Mouse (Mus musculus): ENCODE data around the gene Tmco3.

The Tmco3 gene

DNA sequence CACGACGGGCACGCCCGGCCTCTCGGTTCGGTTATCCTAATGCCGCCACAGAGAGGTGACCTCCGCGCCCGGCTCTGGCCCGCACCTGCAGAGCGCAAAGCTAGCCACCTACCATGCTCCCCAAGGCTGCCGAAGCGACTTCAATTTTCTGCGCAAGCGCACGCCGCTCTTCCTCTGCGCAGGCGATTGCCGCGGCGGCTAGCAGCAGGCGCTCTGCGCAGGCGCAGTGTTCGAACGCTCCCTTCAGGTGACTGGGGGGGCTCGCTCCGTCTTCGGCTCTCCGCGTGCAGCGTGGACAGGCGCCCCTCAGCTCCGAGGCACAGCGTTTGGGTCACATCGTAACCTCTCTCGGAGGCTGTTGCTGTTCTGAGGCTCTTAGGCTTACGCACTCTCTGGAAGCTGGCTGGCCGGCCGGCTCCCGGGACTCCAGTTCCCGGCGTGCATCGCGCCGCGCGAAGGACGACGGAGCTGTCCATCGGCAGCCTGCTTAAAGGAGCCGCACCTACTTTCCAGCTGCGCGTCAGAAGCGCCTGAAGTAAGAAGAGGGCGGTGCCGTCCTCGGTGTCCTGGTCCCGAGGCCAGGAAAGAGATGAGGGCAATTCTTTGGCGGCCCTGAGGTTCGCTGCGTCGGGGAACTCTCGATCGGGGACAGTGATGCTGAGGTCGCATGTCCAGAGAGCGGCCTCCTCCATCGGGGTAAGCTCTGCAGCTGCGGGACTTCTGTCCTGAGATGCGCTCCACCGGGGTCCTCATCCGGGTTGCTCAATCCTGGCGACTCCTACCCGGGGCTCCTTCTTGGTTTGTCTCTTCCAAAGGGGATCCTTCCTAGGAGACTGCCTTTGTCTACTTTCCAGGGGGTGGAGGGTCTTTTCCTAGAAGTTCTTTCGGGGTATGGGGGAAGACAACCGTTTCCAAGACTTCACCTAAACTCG lies at the start of gene Tmco3, which contains the start of gene Dcun1d2:
Gene Tmco3 (plus strand): TSS at position 499 of the 932 bp plus-strand sequence.
Gene Dcun1d2 (minus strand): TSS at position 440 of the 932 bp plus-strand sequence.
- DNase-seq: peak; percentile 97

DNA sequence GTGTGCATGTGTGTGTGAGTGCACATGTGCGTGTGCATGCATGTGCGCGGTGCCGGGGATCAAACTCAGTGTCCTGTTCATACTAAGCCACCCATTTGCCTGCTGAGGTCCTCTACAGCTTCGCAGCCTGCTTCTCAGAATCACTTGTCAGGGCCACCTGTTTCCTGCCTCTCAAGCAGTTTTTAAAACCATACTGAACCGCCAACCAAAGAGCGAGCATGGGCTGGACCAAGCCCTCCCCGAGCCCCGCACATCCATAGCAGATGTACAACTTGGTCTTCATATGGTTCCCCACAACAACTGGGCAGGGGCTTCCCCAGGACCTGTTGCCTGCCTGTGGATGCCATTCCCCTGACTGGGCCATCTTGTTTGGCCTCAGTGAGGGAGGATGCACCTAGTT lies 47.9 kb upstream of the Tmco3 start:
- DNase-seq: no peak

DNA sequence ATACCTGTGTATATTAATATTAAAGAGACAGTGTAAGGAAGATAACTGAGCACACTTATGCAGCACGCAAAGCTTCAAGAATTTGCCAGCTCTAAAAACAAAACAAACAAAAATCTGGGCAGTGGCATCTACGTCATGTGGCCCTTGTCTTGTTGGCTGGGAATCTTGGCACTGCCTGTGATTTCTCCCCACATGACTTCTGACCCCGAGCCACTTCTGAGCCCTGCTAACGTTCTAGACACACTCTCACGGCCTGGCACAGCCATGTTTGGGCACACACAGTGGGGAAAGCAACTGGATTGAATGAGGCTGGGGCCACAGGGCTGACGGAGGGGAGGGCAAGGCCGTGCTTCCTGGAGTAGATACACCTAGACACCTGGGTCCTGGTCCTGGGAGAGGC lies 47.3 kb upstream of the Tmco3 start:
- no peak for DNase-seq

DNA sequence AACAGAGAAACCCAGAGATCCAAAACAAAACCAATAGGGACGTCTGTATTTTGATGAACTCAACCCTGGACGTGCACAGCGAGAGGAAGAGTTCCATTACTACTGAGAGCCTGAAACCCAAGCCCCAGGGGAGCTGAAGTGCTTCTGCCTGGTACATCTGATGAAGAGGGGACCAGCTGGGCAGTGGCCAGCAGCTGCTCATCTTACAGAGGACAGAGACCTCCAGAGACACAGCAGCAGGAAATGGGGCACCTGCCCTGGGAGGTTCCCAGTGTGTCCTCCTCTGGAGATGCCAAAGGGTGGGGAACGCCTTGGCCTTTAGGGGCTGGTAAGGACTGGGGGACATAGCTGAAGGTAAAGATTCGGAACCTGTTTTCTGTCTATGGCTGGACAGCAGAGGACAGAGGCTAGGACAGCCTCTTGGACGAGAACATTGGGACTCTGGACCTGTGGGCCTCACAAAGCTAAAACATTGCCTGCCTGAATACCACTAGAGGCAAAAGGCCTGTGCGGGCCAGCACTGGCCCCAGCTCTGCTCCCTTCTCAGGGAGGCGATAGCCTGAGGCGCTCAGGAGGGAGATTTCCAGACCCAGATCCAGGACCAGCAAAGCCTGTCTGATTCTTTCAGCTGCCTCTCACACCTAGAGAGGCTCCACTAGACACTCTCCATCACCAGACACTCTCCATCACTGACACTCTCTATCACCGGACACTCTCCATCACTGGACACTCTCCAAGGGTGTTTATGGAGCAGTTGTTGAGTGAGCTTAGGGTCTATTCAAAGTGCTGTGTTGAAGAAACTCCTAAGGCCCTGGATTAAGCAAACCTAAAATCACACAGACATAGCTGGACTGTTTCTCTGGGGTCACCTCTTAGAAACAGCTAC lies 44.8 kb upstream of the Tmco3 start:
- DNase-seq: no peak

DNA sequence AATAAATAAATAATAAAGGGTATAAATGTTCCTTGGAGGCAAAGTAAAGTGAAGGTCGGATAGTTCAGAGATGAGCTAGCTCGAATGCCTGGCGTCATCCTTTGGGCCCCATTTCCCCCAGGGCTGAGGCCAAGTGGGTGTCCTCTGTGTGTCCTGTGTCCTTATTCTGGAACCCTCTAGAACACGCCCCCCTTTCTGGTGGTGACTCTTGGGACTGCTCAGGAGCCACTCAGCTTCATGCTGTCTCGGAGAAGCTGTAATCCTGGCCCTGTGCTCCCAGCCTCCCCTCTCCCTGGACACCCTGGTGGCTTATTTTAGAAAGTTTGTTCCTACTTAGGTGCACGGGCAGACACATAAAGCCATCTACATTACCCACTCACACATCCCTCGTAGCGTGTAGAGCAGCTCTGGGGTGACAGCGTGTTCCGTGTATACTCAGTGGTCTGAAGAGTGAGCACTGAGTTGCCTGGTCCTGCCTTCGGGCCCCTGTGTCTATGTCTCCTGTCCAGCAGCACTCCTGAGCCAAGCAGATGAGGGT lies 43.6 kb upstream of the Tmco3 start:
- no peak for DNase-seq

- DNase-seq: no peak
These were observed 35.2 kb upstream of the Tmco3 start for GRCm38 (mm10) chr8:13252837-13253236.

DNA sequence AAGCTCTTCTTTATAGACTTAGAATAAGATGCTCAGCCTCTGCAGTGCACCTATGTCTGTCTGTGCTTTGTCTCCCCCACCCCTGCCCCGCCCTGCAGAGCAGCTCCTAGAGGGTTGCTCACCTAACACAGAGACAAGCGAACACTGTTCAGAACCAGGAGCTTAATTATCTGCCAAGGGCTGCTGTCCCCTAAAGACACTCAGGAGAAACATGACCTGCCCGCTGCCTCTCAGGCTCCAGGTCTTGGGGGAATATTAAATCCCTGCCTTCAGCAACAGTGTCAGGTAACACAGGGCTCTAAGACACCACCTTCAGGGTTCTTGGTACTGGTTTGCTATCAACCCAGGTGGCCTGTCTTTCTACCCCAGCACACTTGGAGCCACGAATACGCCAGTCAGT lies 34.6 kb upstream of the Tmco3 start:
- DNase-seq: no peak

GRCm38 (mm10) chr8:13254019-13254418 lies 34.0 kb upstream of the Tmco3 start, which contains the start of gene Adprhl1:
Gene Adprhl1, minus strand, starts transcription at chr8:13254162.
- peak; percentile 70 for DNase-seq

GRCm38 (mm10) chr8:13263376-13263775 lies 24.6 kb upstream of the Tmco3 start:
- DNase-seq: no peak

DNA sequence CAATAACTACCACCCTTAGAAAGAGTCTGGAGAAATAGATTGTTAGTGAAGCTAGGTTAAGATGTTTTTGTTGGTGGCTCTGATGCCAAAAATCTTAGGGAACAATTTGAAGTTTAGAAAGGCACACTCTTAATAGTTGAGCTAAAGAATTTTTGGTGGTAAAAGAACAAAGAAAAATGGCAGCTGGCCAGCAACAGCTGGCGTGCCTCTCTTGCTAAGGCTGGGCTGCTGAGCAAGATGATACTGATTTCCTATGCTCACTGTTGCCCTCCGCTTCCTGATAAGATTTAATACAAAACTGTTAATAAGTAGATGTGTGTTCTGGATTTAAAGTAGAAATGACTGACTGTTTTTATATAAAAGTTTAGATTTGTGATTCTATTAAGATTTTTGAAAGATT lies 20.4 kb upstream of the Tmco3 start:
- no peak for DNase-seq

GRCm38 (mm10) chr8:13272834-13273233 lies 15.2 kb upstream of the Tmco3 start:
- DNase-seq: no peak

GRCm38 (mm10) chr8:13276941-13277447 lies 11.0 kb upstream of the Tmco3 start:
- no peak for DNase-seq

GRCm38 (mm10) chr8:13283200-13283599 lies 4.8 kb upstream of the Tmco3 start:
- no peak for DNase-seq

GRCm38 (mm10) chr8:13287304-13287691 lies 692 bp upstream of the Tmco3 start:
- peak; percentile 78 for DNase-seq

GRCm38 (mm10) chr8:13288646-13289045 lies 656 bp downstream of the Tmco3 start:
- DNase-seq: no peak

DNA sequence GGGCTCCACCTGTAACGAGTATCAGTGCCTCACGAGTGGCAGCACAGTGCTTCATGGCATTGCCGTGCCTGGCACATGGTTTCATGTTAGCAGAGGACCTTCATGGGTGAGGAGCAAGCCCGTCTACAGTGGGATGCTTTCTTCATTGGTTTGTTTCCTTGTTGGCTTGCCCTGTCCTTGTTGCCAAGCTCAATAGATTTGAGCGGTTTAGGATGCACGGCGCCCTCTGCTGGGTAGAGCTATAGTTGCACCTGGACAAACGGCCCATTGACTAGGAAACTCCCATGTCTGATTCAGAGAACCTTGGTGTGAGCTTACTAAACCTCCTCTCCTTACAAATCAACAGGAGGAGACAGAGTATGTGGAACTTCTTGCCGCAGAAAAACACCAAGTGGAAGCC lies 4.4 kb downstream of the Tmco3 start:
- peak; percentile 62 for DNase-seq

DNA sequence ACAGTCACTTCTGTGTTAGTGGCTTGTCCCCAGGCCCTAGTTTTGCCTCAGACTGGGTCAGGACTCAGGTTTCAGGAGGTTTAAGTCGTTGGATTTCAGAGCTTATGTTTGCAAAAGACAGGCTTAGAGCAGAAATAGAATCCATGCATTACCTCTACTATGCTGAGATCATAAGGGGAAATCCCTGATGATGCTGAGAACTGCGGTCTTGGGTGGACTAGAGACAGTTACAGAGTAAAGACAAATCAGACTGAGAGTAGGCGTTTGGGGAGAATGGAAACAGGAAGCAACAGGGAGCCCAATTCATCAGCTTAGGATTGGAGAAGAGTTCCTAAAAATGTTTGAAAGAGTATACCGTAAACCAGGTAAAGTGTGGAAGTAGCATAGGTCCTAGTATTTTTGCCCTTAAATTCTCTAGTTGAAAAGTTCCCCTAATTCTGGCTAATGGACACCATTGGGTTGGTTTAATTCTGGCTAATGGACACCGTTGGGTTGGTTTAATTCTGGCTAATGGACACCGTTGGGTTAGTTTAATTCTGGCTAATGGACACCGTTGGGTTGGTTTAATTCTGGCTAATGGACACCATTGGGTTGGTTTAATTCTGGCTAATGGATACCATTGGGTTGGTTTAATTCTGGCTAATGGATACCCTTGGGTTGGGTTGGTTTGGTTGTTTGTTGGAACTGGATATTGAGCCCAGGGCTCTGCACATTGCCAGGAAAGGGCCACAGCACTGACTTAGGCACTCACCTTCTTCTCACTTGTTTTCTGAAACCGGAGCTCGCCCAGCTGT lies 5.9 kb downstream of the Tmco3 start:
- DNase-seq: no peak

DNA sequence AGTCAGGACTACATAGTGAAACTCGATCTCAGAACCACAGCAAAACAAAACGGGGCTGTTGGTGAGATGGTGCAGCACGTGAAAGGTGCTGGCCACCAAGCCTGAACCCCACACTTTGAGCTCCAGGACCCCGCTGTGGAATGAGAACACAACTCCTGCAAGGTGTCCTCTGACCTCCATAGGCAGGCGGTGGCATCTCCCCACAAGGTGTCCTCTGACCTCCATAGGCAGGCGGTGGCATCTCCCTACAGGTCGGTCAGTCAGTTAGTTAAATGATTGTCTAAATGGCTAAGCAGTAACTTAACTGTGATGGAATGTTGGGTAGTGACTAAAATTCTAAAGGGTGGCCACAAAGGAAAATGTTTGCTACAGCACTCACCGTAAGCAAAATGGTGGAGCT lies 11.6 kb downstream of the Tmco3 start:
- no peak for DNase-seq

DNA sequence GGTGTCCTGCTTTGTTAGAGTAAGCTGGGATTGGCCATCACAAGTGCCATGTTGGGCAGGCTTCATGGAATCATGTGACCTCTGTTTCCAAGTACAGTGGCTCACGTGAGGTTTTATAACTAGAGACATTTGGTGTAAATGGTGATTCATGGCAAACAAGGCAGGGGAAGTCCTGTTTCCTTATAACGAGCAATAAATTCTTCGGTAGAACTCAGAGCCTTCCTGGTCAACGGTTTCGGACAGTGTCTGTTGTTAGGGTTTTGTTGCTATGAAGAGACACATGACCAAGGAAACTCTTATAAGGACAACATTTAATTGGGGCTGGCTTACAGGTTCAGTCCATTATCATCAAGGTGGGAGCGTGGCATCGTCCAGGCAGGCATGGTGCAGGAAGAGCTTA lies 13.0 kb downstream of the Tmco3 start:
- no peak for DNase-seq

DNA sequence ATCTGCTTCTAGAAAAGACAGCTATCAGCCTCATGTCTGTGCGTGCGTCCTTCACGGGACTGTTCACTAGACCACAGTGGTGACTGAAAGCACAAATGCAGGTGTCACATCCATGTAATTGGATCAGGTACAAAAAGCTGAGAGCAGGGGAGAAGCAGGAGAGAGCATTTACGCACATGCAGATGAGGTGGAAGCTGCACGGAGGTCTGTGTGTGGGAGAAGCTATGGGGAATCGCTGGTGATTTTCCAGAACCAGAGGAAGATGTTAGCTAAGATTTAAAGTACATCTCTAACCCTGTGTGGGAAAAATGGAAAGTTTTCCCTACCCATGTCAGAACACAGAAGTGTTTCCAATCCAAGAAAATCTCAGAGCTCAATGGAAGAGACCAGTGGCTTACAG lies 17.5 kb downstream of the Tmco3 start:
- DNase-seq: peak; percentile 12

DNA sequence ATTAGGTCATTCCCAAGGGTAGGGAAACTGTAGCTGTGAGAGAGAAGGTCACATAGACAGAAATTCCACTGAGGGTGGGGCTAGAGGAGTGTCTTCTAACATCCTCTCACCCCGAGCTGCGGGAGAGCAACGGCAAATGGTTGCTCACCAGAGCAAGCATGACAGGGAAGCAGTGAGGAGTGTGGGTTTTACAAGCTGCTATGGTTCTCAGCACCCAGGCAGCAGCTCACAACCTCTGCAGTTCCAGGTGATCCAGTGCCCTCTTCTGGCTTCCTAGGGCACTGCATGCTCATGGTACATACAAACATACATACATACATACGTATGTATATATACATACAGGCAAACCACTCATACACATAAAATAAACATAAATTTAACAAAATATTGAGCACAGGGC lies 17.9 kb downstream of the Tmco3 start:
- no peak for DNase-seq

DNA sequence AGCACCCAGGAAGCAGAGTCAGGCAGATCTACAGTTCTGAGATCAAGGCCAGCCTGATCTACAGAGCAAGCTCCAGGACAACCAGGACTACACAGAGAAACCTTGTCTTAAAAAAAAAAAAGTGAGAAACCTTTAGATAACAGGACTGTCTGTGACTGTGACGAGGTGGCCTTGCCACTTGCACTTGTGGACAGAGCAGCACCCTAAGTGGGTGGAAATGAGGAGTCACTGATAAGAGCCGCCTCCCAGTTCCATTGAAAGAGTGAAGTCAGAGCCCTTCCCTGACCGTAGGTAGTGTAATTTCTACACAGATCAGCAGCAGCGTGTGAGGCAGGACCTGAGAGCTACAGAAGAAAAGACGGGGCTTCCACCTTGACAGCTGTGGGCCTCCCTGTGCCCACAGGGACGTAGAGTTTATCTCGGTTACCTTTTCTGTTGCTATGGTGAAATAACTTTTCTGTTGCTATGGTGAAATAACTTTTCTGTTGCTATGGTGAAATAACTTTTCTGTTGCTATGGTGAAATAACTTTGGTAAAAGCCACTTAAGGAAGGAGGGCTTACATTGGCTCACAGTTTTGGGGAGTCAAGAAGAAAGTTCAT lies 18.4 kb downstream of the Tmco3 start:
- DNase-seq: no peak
